Mouse (Mus musculus) lung, embryonic 14.5 days (tissue): ENCODE measurements around the gene Vmn1r174. TPM values are rescaled to one million over a fixed set of nuclear protein-coding genes. Genes with fewer than 3 reads are reported as not detected.
"Not testable (repeated sequence)": the region's sequence is repeated elsewhere in the genome, so short reads cannot be mapped to it uniquely, and the experiment has no call there.

Experiments used
- ATAC-seq: fragments of 200-750 bp; cut with Nextera tagmentation; 2 replicates; pipeline ENCODE4 v1.8.0; 2017; ENCODE audit warnings: mild to moderate bottlenecking, moderate TSS enrichment, moderate library complexity; ENCODE audit not compliant: insufficient read depth
- DNase-seq: peaks from one replicate; pipeline ENCODE4 v3.0.0-alpha.2; 2015
- H3K27ac ChIP-seq: fragments of 300-500 bp; sonication (generic); 2 replicates; pipeline ENCODE4 v1.5.1; 2014; ENCODE audit warnings: low read depth, mild to moderate bottlenecking, moderate library complexity
- H3K27me3 ChIP-seq: fragments of 300-500 bp; sonication (generic); 2 replicates; pipeline ENCODE4 v1.6.1; 2014; ENCODE audit warnings: low read length, control low read depth; ENCODE audit not compliant: insufficient read depth
- H3K36me3 ChIP-seq: fragments of 300-500 bp; sonication (generic); 2 replicates; pipeline ENCODE4 v1.6.1; 2014; ENCODE audit warnings: control low read depth; ENCODE audit not compliant: insufficient read depth
- H3K4me1 ChIP-seq: fragments of 300-500 bp; sonication (generic); 2 replicates; pipeline ENCODE4 v1.6.1; 2014; ENCODE audit warnings: antibody characterized with exemption, control low read depth; ENCODE audit not compliant: insufficient read depth
- H3K4me2 ChIP-seq: fragments of 300-500 bp; sonication (generic); 2 replicates; pipeline ENCODE4 v1.6.1; 2014; ENCODE audit warnings: mild to moderate bottlenecking
- H3K4me3 ChIP-seq: fragments of 300-500 bp; sonication (generic); 2 replicates; pipeline ENCODE4 v1.5.1; 2014; ENCODE audit warnings: low read depth, low read length
- H3K9ac ChIP-seq: fragments of 300-500 bp; sonication (generic); 2 replicates; pipeline ENCODE4 v1.6.1; 2014
- H3K9me3 ChIP-seq: fragments of 300-500 bp; sonication (generic); 2 replicates; pipeline ENCODE4 v1.6.1; 2016; ENCODE audit warnings: low read depth, low read length, control low read depth
- CTCF ChIP-seq: IDR thresholded peaks from 2 replicates; pipeline ENCODE4 v1.5.1; 2016; ENCODE audit warnings: antibody characterized with exemption, low read depth
- WGBS: fragments of 180-500 bp; shearing (Covaris S2); extraction: QIAGEN DNeasy Blood & Tissue Kit; methylation state at CpG from one replicate; pipeline ENCODE4 v1.1.7; 2014; 5-methylcytosine and 5-hydroxymethylcytosine counted together
- polyA plus RNA-seq: library from polyadenylated mRNA; unstranded; fragments of >200 nt; fragmentation: Nextera tagmentation; extraction: Ambion mirVana; gene quantifications from 2 replicates; pipeline ENCODE4 v1.2.1, GENCODE M21; 2014

Gene Vmn1r174
- polyA plus RNA-seq: not detected in 2 replicates

- WGBS: 56% methylated on average over 1 of the region's 1 CpGs
- not testable (repeated sequence) for H3K36me3 ChIP-seq, H3K4me2 ChIP-seq, DNase-seq, H3K27me3 ChIP-seq, H3K27ac ChIP-seq, ATAC-seq, H3K4me1 ChIP-seq, H3K4me3 ChIP-seq, H3K9ac ChIP-seq, H3K9me3 ChIP-seq
Observed at GRCm38 (mm10) chr7:23751970-23752369, at the start of gene Vmn1r174. TSS of gene Vmn1r174 (plus strand) at chr7:23752270.

- TF ChIP-seq CTCF: no peak
- H3K27ac ChIP-seq: no peak overlapping the region
- H3K9ac ChIP-seq: no peak overlapping the region
- peaks cover 3% of the 10 kb centered on the region; the same call in 1 of the 2 replicates for H3K9me3 ChIP-seq
- no peak overlapping the region for H3K4me3 ChIP-seq
- 79% methylated on average over 6 of the region's 6 CpGs for WGBS
- H3K36me3 ChIP-seq: no peaks in the 10 kb centered on the region
- H3K4me1 ChIP-seq: no peaks in the 10 kb centered on the region
- H3K4me2 ChIP-seq: no peak overlapping the region
- H3K27me3 ChIP-seq: no peaks in the 10 kb centered on the region
- DNase-seq (no peak), ATAC-seq (no peak)
Observed at GRCm38 (mm10) chr7:23784526-23784925, 32.5 kb downstream of the Vmn1r174 start.

- DNase-seq, H3K4me1 ChIP-seq, H3K36me3 ChIP-seq, H3K27ac ChIP-seq, H3K9ac ChIP-seq, H3K4me2 ChIP-seq, ATAC-seq, H3K4me3 ChIP-seq, H3K27me3 ChIP-seq, H3K9me3 ChIP-seq: not testable (repeated sequence)
Observed at GRCm38 (mm10) chr7:23810543-23810942, 58.5 kb downstream of the Vmn1r174 start, which contains the start of gene Vmn1r175. TSS of gene Vmn1r175 (minus strand) at chr7:23810643.

Other genes starting within 250 kb of the Vmn1r174 start
- gene Vmn1r167, start 245.1 kb upstream of the Vmn1r174 start, polyA plus RNA-seq: not detected in 2 replicates
- not detected in 2 replicates for gene Vmn1r168, start 212.5 kb upstream of the Vmn1r174 start, polyA plus RNA-seq
- not detected in 2 replicates for gene Vmn1r169, start 176.7 kb upstream of the Vmn1r174 start, polyA plus RNA-seq
- gene Vmn1r170, start 146.1 kb upstream of the Vmn1r174 start, polyA plus RNA-seq: not detected in 2 replicates
- not detected in 2 replicates for gene Vmn1r171, start 121.5 kb upstream of the Vmn1r174 start, polyA plus RNA-seq
- not detected in 2 replicates for gene Vmn1r172, start 94.0 kb upstream of the Vmn1r174 start, polyA plus RNA-seq
- gene Vmn1r173, start 51.6 kb upstream of the Vmn1r174 start, polyA plus RNA-seq: not detected in 2 replicates
- gene Vmn1r175, start 58.4 kb downstream of the Vmn1r174 start, polyA plus RNA-seq: not detected in 2 replicates
- gene Vmn1r176, start 85.1 kb downstream of the Vmn1r174 start, polyA plus RNA-seq: not detected in 2 replicates
- gene Vmn1r177, start 114.2 kb downstream of the Vmn1r174 start, polyA plus RNA-seq: not detected in 2 replicates
- not detected in 2 replicates for gene Vmn1r178, start 139.7 kb downstream of the Vmn1r174 start, polyA plus RNA-seq
- not detected in 2 replicates for gene Vmn1r179, start 174.7 kb downstream of the Vmn1r174 start, polyA plus RNA-seq
- gene Vmn1r180, start 198.4 kb downstream of the Vmn1r174 start, polyA plus RNA-seq: not detected in 2 replicates
- not detected in 2 replicates for gene Vmn1r181, start 222.3 kb downstream of the Vmn1r174 start, polyA plus RNA-seq
- gene V1rd19, start 249.4 kb downstream of the Vmn1r174 start, polyA plus RNA-seq: not detected in 2 replicates